Mouse (Mus musculus): ENCODE measurements around the gene Serpini2. TPM values are rescaled to one million over a fixed set of nuclear protein-coding genes. Genes with fewer than 3 reads are reported as not detected.

The Serpini2 gene
- polyA plus RNA-seq, 1 experiment from 2014 or later: not detected

GRCm38 (mm10) chr3:75259356-75259755, 10.5 kb downstream of the Serpini2 start:
- H3K4me3 ChIP-seq: no peak overlapping the region
- no peak overlapping the region for H3K9ac ChIP-seq
- no peak overlapping the region for H3K4me2 ChIP-seq (replicated peaks)
- H3K9me3 ChIP-seq (replicated peaks): no peaks in the 10 kb centered on the region
- ATAC-seq (ENCODE audit: low FRiP score): no peak
- H3K36me3 ChIP-seq: no peaks in the 10 kb centered on the region
- H3K27ac ChIP-seq: no peak overlapping the region
- no peaks in the 10 kb centered on the region for H3K27me3 ChIP-seq
- H3K4me1 ChIP-seq: no peaks in the 10 kb centered on the region

- H3K4me2 ChIP-seq (replicated peaks): no peak overlapping the region
- H3K9ac ChIP-seq: no peak overlapping the region
- no peak overlapping the region for H3K27ac ChIP-seq
- no peaks in the 10 kb centered on the region for H3K9me3 ChIP-seq (replicated peaks)
- H3K4me1 ChIP-seq: no peaks in the 10 kb centered on the region
- 66% methylated on average over 3 of the region's 3 CpGs for WGBS
- H3K4me3 ChIP-seq: no peak overlapping the region
- no peaks in the 10 kb centered on the region for H3K27me3 ChIP-seq
- no peaks in the 10 kb centered on the region for H3K36me3 ChIP-seq
- no peak for ATAC-seq (ENCODE audit: low FRiP score)
Measured at GRCm38 (mm10) chr3:75219694-75220093, 50.2 kb downstream of the Serpini2 start.

- no peaks in the 10 kb centered on the region for H3K9me3 ChIP-seq (replicated peaks)
- no peak for ATAC-seq (ENCODE audit: low FRiP score)
- no peaks in the 10 kb centered on the region for H3K27me3 ChIP-seq
- no peak overlapping the region for H3K4me2 ChIP-seq (replicated peaks)
- no peak overlapping the region for H3K9ac ChIP-seq
- no peak overlapping the region for H3K4me3 ChIP-seq
- WGBS: 13% methylated on average over 1 of the region's 1 CpGs
- no peak overlapping the region for H3K27ac ChIP-seq
- no peaks in the 10 kb centered on the region for H3K36me3 ChIP-seq
- H3K4me1 ChIP-seq: no peaks in the 10 kb centered on the region
Measured at GRCm38 (mm10) chr3:75219211-75219610, 50.7 kb downstream of the Serpini2 start.

GRCm38 (mm10) chr3:75202808-75203503, 66.9 kb downstream of the Serpini2 start:
- 40% methylated on average over 12 of the region's 12 CpGs for WGBS
- Histone ChIP-seq H3K36me3 (no peaks in the 10 kb centered on the region), H3K4me1 (no peaks in the 10 kb centered on the region), H3K9ac (no peak overlapping the region), H3K4me3 (no peak overlapping the region), H3K4me2 (replicated peaks) (no peak overlapping the region), H3K9me3 (replicated peaks) (no peaks in the 10 kb centered on the region), H3K27me3 (no peaks in the 10 kb centered on the region), H3K27ac (no peak overlapping the region)
- peak; percentile 48; the same call in 1 of the 2 replicates for ATAC-seq (ENCODE audit: low FRiP score)

Other genes starting within 250 kb of the Serpini2 start
- gene Zbbx, start 105.0 kb downstream of the Serpini2 start, polyA plus RNA-seq (2016; fragmentation: Nextera tagmentation; extraction: Ambion mirVana): 1.4 and 1.5 TPM in 2 replicates
- not detected in 2 replicates for gene Wdr49, start 212.1 kb upstream of the Serpini2 start, polyA plus RNA-seq (2016; fragmentation: Nextera tagmentation; extraction: Ambion mirVana)